Mouse (Mus musculus) limb, embryonic 14.5 days (tissue): ENCODE measurements around the gene Prpsap1. TPM values are rescaled to one million over a fixed set of nuclear protein-coding genes. Genes with fewer than 3 reads are reported as not detected.

Source experiments
- ATAC-seq: fragments of 200-750 bp; cut with Nextera tagmentation; 2 replicates; pipeline ENCODE4 v1.8.0; 2017; ENCODE audit warnings: low read depth, moderate number of reproducible peaks, moderate TSS enrichment; ENCODE audit not compliant: low FRiP score
- DNase-seq: peaks from one replicate; pipeline ENCODE4 v3.0.0-alpha.2; 2015; ENCODE audit warnings: low spot score
- H3K27ac ChIP-seq: fragments of 300-500 bp; sonication (generic); replicated peaks from 2 replicates; pipeline ENCODE4 v1.5.1; 2014; ENCODE audit warnings: low read depth, mild to moderate bottlenecking, low read length, moderate library complexity, mixed read lengths
- H3K27me3 ChIP-seq: fragments of 300-500 bp; sonication (generic); 2 replicates; pipeline ENCODE4 v1.6.1; 2014; ENCODE audit warnings: low read length, mixed read lengths; ENCODE audit not compliant: control insufficient read depth, insufficient read depth
- H3K36me3 ChIP-seq: fragments of 300-500 bp; sonication (generic); 2 replicates; pipeline ENCODE4 v1.6.1; 2014; ENCODE audit warnings: mild to moderate bottlenecking, low read length, moderate library complexity, mixed read lengths; ENCODE audit not compliant: control insufficient read depth, insufficient read depth
- H3K4me1 ChIP-seq: fragments of 300-500 bp; sonication (generic); 2 replicates; pipeline ENCODE4 v1.6.1; 2014; ENCODE audit warnings: antibody characterized with exemption, low read length, mixed read lengths; ENCODE audit not compliant: control insufficient read depth, insufficient read depth
- H3K4me2 ChIP-seq: fragments of 300-500 bp; sonication (generic); replicated peaks from 2 replicates; pipeline ENCODE4 v1.6.1; 2014; ENCODE audit warnings: low read depth, mild to moderate bottlenecking, low read length, moderate library complexity; ENCODE audit not compliant: severe bottlenecking
- H3K4me3 ChIP-seq: fragments of 300-500 bp; sonication (generic); replicated peaks from 2 replicates; pipeline ENCODE4 v1.5.1; 2014; ENCODE audit warnings: low read length
- H3K9ac ChIP-seq: fragments of 300-500 bp; sonication (generic); 2 replicates; pipeline ENCODE4 v1.6.1; 2014; ENCODE audit warnings: mild to moderate bottlenecking, low read depth, low read length, moderate library complexity; ENCODE audit not compliant: severe bottlenecking
- H3K9me3 ChIP-seq: fragments of 300-500 bp; sonication (generic); 2 replicates; pipeline ENCODE4 v1.6.1; 2016; ENCODE audit warnings: low read length; ENCODE audit not compliant: control insufficient read depth
- POLR2A ChIP-seq: fragments of 200-500 bp; IDR thresholded peaks from 2 replicates; pipeline ENCODE4 v1.8.0; 2012; ENCODE audit warnings: inconsistent platforms, mild to moderate bottlenecking, moderate library complexity, borderline replicate concordance; ENCODE audit not compliant: insufficient read depth, insufficient read length; ENCODE audit errors: extremely low read depth
- WGBS: fragments of 180-500 bp; shearing (Covaris S2); extraction: QIAGEN DNeasy Blood & Tissue Kit; methylation state at CpG from one replicate; pipeline ENCODE4 v1.1.7; 2014; 5-methylcytosine and 5-hydroxymethylcytosine counted together
- polyA plus RNA-seq, 2 experiments: library from polyadenylated mRNA; depleted of rRNA in 1 of 2; stranded (reverse) in 1 of 2; unstranded in 1 of 2; fragments of >200 nt; fragmentation: Nextera tagmentation in 1 of 2; extraction: Ambion mirVana in 1 of 2; gene quantifications; 2 replicates each; pipeline versions ENCODE4 v1.2.1 to v1.2.3; 2012 to 2014

The Prpsap1 gene
- polyA plus RNA-seq, 2 experiments, result 134 to 148 TPM

DNA sequence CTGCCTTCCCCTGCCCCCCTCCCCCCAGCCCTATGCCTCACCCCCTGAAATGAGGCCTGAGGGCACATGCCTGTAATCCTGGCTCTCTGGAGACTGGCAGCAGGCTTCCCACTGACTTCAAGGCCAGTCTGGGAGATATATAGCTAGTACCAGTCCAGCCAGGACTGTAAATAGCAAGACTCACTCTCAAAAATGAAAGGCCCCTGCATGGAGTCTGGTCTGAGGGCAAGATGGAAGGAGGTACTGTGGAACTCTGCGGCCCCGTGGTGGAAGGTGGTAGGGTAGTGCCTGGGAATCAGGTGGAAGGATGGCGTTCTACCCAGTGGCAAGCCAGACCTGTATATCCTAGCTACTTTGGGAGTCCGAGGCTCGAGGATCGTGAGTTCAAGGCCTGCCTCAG lies 50.1 kb downstream of the Prpsap1 start:
- no peaks in the 10 kb centered on the region for H3K4me1 ChIP-seq
- H3K9me3 ChIP-seq, result no peaks in the 10 kb centered on the region
- H3K36me3 ChIP-seq, result peaks cover 7% of the 10 kb centered on the region
- peaks cover 11% of the 10 kb centered on the region for H3K27me3 ChIP-seq
- no peak overlapping the region for H3K9ac ChIP-seq
- DNase-seq (no peak), ATAC-seq (no peak)
- no peak overlapping the region for H3K4me2 ChIP-seq
- H3K4me3 ChIP-seq, result no peak overlapping the region
- 90% methylated on average over 6 of the region's 6 CpGs for WGBS
- TF ChIP-seq POLR2A, result no peak
- H3K27ac ChIP-seq, result no peak overlapping the region

DNA sequence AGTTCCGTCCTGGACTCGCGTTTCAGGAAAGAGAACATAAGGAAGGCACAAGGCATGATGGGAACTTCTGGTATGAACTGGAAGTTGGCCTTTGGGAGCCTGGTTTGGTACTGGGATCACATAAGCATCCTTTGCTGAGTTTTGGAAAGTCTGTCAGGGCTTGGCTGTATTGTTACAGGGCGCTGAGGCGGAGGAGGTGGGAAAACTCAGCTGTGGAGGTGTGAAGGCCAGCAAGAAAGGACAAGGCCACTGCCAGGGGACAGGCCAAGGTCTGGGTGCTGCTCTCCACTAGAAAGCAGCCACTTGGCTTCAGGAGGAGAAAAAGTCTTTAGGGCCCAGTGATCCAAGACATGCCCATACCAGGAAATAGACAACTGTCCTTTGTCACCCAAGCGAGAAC lies 50.7 kb downstream of the Prpsap1 start:
- 88% methylated on average over 6 of the region's 6 CpGs for WGBS
- Histone ChIP-seq H3K4me3 (no peak overlapping the region), H3K4me2 (no peak overlapping the region), H3K9me3 (no peaks in the 10 kb centered on the region), H3K27ac (no peak overlapping the region), H3K9ac (no peak overlapping the region), H3K27me3 (peaks cover 11% of the 10 kb centered on the region), H3K36me3 (peaks cover 9% of the 10 kb centered on the region), H3K4me1 (no peaks in the 10 kb centered on the region)
- no peak for DNase-seq
- no peak for TF ChIP-seq POLR2A
- no peak for ATAC-seq

DNA sequence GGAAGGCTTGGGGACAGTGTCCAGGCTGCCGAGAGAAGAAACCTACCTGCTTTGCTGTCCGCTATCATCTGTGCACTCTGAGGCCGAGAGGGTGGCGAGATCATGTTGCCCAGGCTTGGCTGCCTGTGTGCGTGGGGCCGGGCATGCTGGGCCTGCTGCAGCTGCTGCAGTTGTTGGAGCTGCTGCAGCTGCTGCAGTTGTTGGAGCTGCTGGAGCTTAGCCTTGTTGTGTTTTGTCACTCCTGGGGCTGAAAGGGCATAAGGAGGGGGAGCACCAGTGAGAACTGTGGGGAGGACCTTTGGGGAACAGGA lies 51.2 kb downstream of the Prpsap1 start:
- H3K27me3 ChIP-seq, result peaks cover 11% of the 10 kb centered on the region
- no peak overlapping the region for H3K9ac ChIP-seq
- H3K4me1 ChIP-seq, result no peaks in the 10 kb centered on the region
- no peak overlapping the region for H3K4me2 ChIP-seq
- DNase-seq, result no peak
- H3K4me3 ChIP-seq, result no peak overlapping the region
- TF ChIP-seq POLR2A, result no peak
- H3K9me3 ChIP-seq, result no peaks in the 10 kb centered on the region
- H3K36me3 ChIP-seq, result peaks cover 9% of the 10 kb centered on the region
- ATAC-seq, result no peak
- H3K27ac ChIP-seq, result no peak overlapping the region
- whole genome bisulfite sequencing, result 78% methylated on average over 6 of the region's 6 CpGs

DNA sequence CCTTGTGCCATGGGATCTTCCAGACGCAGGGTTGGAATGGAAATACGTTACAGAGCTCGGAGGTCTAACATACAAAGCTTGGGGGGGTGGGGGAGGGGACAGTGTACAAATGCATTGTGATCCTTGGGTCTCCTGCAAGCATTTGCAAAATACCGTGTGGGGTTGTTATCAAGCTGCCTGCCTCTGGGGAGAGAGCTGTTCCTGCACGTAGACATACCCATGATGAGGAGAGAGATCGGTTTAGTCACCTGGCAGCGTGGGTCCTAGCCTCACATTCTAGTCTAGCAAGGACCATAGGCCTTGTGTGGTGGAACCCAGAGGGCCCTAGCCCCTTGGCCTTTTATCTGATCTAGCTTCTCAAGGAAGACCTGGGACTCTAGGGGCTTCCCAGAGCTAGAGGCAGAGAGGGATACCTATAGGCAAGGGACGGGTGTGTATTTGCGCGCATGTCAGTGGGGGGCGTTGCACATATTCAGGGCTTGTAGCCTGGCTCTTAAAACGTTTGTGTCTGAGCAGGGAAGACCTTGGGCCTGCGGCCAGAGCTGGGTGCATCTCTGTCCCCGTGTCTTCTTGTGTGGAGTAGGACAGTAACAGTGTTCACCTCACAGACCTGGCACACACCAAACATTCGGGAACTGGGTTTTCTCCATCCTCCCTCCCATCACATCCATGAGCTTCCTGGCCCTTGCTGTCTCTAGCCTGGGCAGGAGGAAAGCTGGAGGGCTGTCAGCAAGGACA lies 51.7 kb downstream of the Prpsap1 start:
- no peak for TF ChIP-seq POLR2A
- ATAC-seq (no peak), DNase-seq (no peak)
- no peak overlapping the region for H3K9ac ChIP-seq
- H3K4me1 ChIP-seq, result no peaks in the 10 kb centered on the region
- H3K36me3 ChIP-seq, result peaks cover 15% of the 10 kb centered on the region
- H3K4me3 ChIP-seq, result no peak overlapping the region
- 70% methylated on average over 15 of the region's 15 CpGs for WGBS
- no peak overlapping the region for H3K4me2 ChIP-seq
- peaks cover 11% of the 10 kb centered on the region for H3K27me3 ChIP-seq
- no peaks in the 10 kb centered on the region for H3K9me3 ChIP-seq
- no peak overlapping the region for H3K27ac ChIP-seq

DNA sequence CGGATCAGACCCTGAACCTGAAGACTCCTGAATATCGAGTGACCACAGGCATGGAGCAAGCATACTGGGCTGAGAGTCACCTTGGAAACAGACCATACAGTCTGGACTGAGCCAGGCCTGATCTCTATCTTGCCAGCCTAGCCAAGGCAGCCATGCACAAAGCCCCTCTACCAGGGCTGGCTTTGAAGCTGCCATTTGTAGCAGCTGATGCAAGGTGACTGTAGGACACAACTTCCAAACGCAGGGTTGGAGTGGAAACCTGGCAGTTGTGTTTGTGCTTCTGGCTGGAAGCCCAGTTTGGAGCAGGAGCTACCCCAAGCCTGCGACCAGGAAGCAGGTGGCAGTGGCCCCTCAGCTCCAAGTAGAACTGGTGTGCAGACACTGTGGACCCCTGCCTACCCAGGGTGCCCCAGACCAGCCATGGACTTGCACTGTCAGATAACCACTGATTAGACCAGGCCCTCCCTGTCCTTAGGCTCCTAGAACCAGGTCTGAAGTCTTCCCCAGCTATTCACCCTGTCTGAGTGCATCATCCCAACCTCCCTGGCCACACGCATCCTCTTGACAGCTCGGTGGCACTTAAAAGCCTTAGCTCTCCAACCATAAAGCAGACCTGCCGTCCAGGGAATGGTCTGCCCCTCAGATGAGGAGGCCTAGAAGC lies 53.5 kb downstream of the Prpsap1 start:
- no peak overlapping the region for H3K27ac ChIP-seq
- no peak overlapping the region for H3K4me3 ChIP-seq

More for the DNA sequence above, 53.5 kb downstream of the Prpsap1 start:
- Histone ChIP-seq H3K4me1 (peaks cover 13% of the 10 kb centered on the region), H3K36me3 (peaks cover 31% of the 10 kb centered on the region), H3K4me2 (no peak overlapping the region), H3K9ac (no peak overlapping the region), H3K27me3 (no peaks in the 10 kb centered on the region), H3K9me3 (no peaks in the 10 kb centered on the region)
- WGBS, result 68% methylated on average over 7 of the region's 7 CpGs
- DNase-seq (no peak), ATAC-seq (no peak)
- no peak for TF ChIP-seq POLR2A
